Mouse (Mus musculus) brain, embryonic 18.5 days (tissue): ENCODE measurements around the gene Naif1.

Source experiments
- DNase-seq: peaks from one replicate; pipeline ENCODE4 v3.0.0-alpha.2; 2012; ENCODE audit warnings: low read depth, low spot score

The Naif1 gene

GRCm38 (mm10) chr2:32449761-32450754 is at the start of gene Naif1:
TSS of gene Naif1 (plus strand) at chr2:32450457.
- no peak for DNase-seq

GRCm38 (mm10) chr2:32404663-32405062 is 45.6 kb upstream of the Naif1 start:
- peak; percentile 82 for DNase-seq

- DNase-seq, result no peak
Measured at GRCm38 (mm10) chr2:32407144-32407824, 43.0 kb upstream of the Naif1 start.

- no peak for DNase-seq
Measured at GRCm38 (mm10) chr2:32408429-32409424, 41.5 kb upstream of the Naif1 start.

GRCm38 (mm10) chr2:32411407-32411806 is 38.9 kb upstream of the Naif1 start:
- DNase-seq, result no peak

- DNase-seq, result no peak
Measured at GRCm38 (mm10) chr2:32412742-32413531, 37.3 kb upstream of the Naif1 start.

GRCm38 (mm10) chr2:32413936-32414335 is 36.3 kb upstream of the Naif1 start:
- DNase-seq, result no peak

- DNase-seq, result no peak
Measured at GRCm38 (mm10) chr2:32415801-32416200, 34.5 kb upstream of the Naif1 start.

- DNase-seq, result no peak
Measured at GRCm38 (mm10) chr2:32416556-32416955, 33.7 kb upstream of the Naif1 start.

- DNase-seq, result no peak
Measured at GRCm38 (mm10) chr2:32417486-32417885, 32.8 kb upstream of the Naif1 start.

GRCm38 (mm10) chr2:32418430-32419151 is 31.7 kb upstream of the Naif1 start:
- DNase-seq, result no peak

GRCm38 (mm10) chr2:32419359-32419758 is 30.9 kb upstream of the Naif1 start:
- no peak for DNase-seq

GRCm38 (mm10) chr2:32420066-32420608 is 30.1 kb upstream of the Naif1 start:
- no peak for DNase-seq

GRCm38 (mm10) chr2:32420647-32421046 is 29.6 kb upstream of the Naif1 start:
- DNase-seq, result no peak

GRCm38 (mm10) chr2:32421851-32422251 is 28.4 kb upstream of the Naif1 start:
- DNase-seq, result no peak

- no peak for DNase-seq
Measured at GRCm38 (mm10) chr2:32423481-32424331, 26.6 kb upstream of the Naif1 start.

GRCm38 (mm10) chr2:32424796-32425195 is 25.5 kb upstream of the Naif1 start:
- no peak for DNase-seq

- no peak for DNase-seq
Measured at GRCm38 (mm10) chr2:32425568-32425967, 24.7 kb upstream of the Naif1 start.

GRCm38 (mm10) chr2:32426141-32426540 is 24.1 kb upstream of the Naif1 start:
- no peak for DNase-seq
